Mouse (Mus musculus): ENCODE data around the gene Mog.
"Not testable (repeated sequence)": the region's sequence is repeated elsewhere in the genome, so short reads cannot be mapped to it uniquely, and the experiment has no call there.

The Mog gene

DNA sequence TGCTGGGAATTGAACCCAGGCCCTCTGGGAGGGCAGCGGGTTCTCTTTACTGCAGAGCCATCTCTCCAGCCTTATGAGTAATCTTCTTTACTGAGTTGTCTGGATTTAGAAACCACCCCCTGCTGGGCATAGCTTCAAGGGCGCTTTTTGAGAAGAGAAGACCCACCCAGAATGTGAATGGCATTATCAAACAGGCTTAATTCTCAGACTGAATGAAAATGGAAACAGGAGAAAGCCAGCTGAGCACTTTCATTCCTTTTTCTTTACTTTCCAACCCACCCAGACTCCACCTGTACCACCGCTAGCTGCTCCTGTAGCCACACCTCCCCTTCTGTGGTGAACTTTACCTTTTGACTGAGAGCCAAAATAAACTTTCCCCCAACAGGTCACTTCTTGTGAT, 27.8 kb downstream of the Mog start:
- DNase-seq (ENCODE audit: low read depth, low spot score): no peak

DNA sequence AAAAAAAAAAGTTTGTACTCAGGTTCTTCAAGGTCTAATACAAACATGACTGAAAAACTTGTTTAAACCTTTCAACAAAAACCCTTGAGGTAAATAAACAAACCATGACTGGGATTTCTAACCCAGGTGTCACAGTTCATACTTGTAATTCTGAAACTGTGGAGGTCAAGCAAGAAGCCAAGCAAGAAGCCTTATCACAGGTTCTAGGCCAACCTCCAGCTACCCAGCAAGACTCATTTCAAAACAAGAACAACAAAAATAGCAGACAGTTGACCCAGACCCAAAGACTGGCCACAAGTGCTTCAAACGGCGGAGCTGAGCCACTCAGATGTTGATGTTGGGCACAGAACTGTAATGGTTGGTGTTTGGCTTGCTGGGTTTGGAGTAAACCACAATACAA, 28.7 kb downstream of the Mog start:
- DNase-seq (ENCODE audit: low read depth, low spot score): no peak

DNA sequence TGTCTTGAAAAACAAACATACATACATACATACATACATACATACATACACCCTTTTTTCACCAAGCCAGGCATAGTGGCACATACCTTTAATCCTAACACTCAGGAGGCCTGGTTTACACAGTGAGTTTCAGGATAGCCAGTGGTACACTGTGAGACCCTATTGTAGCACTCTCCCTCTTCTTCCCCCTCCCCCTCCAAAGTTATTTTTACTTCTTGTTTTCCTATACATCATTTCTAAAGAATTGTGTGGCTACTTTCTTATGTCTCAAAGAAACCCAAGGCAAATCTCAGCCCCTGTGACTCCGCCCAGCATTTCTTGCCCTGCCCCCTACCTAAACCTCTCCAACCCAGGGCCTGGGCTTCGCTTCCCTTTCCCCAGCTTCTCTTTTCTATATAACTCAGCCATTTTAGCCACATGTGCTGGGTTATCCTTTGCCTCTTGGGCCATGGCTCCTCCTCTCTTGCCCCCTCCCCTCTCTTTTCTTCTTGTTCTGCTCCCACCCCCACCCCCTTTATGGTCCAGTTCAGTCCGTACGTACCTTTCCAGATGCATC, 29.4 kb downstream of the Mog start:
- DNase-seq (ENCODE audit: low read depth, low spot score): no peak

DNA sequence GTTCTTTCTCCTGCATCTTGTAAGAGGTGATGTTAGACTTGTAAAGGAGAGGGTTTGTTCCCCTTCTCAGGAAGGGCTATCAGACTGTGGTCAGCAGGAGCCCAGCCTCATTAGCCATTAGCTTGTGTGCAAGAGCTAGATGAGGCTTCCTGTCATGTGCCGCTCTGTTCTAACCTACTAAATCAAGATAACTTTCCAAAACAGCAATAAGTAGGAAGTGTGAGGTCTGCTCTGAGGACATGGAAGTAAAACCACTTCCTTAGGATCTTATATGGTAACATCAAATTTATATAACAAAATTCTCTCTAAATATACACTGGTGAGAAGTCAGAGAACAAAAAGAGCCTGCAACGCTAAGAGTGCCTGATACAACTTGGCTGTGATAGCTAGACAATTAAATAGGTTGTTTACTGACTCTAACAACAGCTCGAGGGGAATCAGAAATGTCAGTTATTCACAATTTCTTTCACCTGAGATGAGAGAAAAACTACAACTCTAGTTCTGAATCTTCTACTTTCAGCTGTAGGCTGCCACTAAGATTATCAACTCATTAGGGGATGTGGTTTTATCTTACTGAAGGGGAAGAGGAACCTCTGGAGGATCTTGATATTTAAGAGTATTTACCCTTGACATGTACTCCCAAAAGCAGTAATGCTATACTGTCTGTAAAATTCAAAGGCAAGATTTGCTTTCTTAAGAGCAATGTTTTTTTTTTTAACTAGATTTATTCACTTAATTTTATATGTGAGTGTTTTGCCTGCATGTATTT, 30.7 kb downstream of the Mog start:
- no peak for DNase-seq (ENCODE audit: low read depth, low spot score)

DNA sequence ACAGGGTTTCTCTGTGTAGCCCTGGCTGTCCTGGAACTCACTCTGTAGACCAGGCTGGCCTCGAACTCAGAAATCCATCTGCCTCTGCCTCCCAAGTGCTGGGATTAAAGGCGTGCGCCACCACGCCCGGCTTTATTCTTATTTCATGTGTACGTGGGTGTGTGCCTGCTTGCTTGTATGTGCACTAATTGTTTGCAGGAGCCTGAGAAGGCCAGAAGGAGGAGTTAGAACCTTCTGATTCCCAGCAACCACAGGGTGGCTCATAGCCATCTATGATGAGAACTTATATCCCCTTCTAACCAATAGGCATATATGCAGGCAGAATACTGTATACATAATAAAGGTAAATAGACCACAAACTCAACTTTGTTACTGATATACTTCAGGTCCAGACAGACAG, 32.6 kb downstream of the Mog start:
- not testable (repeated sequence) for DNase-seq (ENCODE audit: low read depth, low spot score)

DNA sequence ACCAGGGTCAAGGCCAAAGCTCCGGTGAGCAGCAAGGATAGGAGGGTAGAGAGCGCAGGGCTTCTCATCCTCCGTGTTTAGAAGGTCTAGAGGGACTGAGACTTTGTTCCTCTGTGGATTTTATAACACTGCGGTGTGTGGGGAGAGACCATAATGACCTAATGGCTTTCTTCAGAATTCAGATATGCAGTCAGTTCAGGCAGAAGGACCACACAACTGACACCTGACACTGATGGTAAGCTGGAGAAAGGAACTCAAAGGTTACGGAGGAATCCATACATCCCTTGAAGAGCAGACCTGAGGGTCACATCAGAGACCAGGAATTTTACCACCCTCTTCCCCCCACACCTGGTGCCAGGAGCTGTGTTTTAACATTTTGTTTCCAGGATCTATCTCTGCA, 33.8 kb downstream of the Mog start, which contains the start of gene H2-M5:
Gene H2-M5 (minus strand): TSS at position 101 of the 400 bp plus-strand sequence.
- DNase-seq (ENCODE audit: low read depth, low spot score): no peak

DNA sequence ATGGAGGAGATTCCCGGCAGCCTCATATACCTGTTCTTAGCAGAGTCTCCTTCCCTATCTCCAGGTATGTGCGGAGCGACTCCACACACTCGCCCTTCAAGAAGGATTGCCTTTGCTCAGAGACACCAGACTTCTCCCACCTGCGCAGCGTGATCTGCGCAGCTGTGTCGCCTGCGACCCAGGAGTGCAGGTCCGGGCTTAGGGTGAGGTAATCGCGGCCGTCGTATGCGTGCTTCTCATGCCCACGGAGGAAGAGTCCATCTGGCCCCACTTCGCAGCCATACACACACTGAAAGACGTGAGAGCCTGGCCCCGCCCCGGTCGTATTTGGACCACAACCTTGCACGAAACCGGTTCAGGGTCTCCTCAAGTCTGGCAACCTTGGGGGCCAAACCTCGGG, 34.7 kb downstream of the Mog start:
- no peak for DNase-seq (ENCODE audit: low read depth, low spot score)

DNA sequence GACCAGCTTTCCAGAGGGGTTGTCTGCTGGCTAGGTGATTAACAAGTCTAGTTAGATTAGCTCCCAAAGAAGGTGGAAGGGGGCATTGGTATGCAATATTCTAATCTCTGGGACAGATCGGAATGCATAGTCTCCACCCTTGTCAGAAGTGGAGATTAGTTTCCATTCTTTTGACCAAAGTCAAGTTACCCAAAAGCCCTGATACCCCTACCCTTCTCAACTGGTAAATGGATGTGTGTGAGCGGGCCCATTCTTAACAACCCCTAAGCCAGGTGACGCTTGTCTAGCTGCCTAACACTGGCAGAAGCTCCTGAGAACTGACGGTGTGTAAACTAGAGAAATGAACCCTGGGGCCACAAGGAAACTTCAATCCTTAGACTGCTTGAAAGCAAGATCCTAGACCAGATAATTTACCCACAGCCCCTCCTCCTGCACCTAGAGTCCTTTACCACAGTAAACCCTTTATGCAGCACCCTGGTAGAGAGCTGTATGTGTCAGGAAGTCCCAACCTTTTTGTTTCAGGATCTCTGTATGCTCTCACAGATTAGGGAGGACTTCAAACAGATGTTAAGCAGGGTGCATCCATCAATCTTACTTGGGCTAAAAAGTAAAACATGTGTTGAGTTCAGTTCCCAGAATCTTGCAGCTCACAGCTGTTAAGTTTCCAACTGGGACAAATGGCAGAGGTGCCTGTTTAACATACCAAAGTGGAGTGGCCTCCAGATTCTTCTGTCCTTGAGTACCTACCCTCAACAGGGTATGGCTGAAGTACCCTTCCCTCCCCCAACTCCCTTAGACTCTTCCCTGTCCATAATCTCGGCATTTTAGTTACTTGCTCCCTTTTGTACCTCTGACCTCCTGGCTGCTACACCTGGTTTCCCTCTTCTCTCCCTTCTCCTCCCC, 40.7 kb downstream of the Mog start:
- peak; percentile 11 for DNase-seq (ENCODE audit: low read depth, low spot score)

DNA sequence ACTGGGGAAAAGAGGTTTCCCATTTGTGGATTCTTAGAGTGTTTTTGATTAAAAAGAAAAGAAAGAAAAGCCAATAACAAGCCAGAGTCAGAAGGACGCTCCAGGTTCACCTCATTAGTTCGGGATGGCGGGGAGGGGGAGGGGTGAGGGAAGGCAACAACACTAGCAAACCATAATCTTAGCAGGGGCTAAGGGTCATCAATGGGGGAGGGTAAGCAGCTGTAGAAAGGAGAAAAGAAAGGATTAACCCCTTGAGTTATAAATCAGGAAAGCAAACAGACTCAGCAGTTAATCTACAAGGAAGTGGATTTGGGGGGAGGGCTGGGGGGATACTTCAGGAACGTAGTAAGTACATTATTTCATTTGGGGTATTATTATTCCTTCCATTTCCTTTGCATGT, 41.4 kb downstream of the Mog start:
- DNase-seq (ENCODE audit: low read depth, low spot score): peak; percentile 7

DNA sequence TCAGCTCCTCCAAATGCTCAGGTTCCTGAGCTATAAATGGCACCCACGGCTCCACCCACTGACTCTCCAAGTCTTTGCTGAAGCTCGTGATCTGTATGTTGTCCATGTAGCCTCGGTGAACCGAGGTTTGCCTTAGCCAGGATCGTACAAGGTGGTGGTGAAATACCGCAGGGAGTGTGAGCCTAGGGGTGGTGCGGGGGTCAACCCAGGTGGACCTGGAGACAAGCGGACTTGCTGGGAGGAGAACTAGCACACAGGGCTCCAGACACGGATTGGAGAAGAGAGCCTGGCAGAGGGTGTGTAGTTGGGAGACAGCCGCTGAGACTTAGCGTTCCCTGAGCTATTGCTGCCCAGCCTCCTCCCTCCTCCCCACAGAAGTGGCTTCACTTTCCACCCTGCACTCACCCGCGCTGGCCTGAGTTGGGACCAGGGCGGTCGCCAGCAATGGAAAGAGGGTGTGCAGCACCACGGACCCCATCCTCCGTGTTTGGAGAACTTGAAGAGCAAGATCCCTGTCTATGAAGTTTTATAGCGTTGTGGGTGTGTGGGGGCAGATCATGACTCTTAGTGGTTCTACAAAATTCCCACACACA, 41.9 kb downstream of the Mog start, which contains the start of gene 2410137M14Rik:
Gene 2410137M14Rik (minus strand): TSS at position 17 of the 593 bp plus-strand sequence.
- DNase-seq (ENCODE audit: low read depth, low spot score): no peak

DNA sequence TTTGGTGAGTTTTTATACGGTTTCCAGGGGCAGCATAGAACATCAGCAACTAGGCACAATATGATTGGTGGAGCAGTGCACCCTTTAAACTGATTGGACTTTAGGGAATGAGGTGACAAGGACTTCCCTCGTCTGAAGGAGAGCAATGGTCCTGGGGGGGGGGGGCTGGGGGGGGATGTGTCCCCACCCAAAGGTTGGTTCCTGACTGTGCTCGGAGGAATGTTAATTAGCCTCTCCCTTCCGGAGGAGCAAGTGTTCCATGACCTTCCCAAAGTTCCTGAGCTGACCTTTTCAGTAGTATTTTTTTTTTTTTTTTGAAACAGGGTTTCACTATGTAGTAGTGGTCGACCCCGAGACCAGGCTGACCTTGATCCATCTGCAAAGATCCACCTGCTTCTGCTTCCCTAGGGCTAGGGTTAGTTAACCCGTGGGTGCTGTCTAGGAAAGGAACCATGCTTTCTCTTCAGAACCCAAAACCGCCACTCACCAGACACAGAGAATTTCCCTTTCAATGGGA, 49.9 kb downstream of the Mog start:
- DNase-seq (ENCODE audit: low read depth, low spot score): no peak

DNA sequence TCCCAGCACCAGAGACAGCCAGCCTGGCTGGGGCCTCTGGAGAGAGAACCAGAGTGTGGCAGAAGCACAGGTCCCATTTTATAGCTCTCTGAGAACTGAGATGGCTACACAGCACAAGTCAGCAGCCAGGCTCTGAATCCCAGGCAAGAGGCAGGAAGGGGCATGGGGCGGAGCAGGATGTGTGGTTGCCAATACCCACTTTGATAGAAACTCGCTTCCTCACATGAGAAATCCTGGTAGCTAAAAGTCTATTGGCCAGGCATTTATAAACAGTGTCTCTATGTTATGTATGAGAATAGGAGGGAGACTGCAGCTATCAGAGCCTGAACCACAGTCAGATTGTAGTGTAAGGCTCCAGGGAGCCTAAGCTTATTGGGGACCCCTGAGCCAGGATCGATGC, 50.4 kb downstream of the Mog start:
- no peak for DNase-seq (ENCODE audit: low read depth, low spot score)

DNA sequence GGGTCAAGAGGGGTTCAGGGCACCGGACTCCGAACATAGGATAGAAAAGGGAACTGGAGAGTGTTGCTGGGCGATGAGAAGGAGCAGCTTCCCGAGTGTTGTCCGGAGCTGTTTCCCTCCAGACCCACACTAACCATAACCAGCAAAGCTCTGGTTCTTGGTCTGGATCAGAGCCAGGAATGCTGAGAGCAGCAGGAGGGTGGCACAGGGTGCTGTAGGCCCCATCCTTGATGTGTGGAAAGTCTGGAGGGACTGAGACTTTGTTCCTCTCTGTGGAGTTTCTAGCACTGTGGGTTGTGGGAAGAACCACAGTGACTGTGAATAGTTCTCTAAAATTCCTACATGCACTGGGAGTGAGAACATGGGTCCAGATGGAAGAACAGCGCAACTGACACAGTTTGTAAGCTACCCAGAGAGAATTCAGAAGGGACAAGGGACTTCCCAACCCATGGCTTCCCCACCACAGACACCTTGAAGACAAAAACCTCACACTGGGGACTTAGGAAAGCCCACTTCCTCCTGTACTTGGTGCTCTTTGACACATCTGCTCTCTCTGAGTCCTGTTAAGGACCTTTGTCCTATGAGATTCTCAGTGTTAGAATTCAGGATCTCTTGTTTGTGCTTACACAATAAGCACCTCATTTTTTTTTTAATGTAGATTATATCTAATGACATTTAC, 51.9 kb downstream of the Mog start:
- no peak for DNase-seq (ENCODE audit: low read depth, low spot score)

DNA sequence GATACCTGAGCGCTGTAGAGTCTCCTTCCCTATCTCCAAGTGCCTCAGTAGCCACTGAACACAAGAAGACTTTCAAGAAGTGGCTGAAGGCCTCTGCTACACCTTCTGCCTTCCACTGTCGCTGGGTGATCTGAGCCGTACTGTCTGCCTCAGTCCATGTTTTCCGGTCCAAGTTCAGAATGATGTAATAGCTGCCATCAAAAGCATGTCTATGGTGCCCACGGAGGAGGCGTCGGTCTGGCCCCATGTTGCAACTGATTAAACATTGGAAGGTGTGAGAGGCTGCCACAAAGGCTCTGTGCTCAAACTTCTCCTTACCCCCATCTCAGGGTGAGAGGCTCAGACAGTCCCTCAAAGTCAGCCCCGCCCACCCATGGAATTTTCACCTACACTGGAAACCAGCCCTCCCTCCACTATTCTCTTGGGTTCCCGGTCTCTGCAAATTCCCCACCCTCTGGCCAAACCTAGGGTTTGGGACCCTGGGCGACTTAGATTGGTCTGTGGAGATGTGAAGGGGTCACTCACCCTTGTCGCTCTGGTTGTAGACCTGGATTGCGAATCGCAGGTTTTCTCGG, 52.8 kb downstream of the Mog start:
- DNase-seq (ENCODE audit: low read depth, low spot score): no peak

DNA sequence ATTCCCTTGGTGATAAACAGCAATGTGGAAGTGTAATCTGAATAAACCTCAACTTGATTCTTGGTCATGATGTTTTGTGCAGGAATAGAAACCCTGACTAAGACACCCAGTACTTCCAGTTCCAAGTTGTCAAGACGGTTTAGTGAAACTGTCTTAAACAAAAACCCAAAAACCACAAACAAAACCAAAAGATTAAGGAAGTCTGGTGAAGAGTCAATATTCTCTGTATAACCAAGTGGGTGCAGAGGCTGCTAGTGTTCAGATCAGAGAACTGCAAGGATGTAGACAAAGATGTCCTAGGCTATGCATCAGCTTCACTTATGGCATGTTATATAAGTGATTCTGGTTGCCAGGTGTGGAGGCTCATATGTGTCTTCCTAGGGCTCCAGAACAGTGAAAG, 56.3 kb downstream of the Mog start:
- DNase-seq (ENCODE audit: low read depth, low spot score): no peak

DNA sequence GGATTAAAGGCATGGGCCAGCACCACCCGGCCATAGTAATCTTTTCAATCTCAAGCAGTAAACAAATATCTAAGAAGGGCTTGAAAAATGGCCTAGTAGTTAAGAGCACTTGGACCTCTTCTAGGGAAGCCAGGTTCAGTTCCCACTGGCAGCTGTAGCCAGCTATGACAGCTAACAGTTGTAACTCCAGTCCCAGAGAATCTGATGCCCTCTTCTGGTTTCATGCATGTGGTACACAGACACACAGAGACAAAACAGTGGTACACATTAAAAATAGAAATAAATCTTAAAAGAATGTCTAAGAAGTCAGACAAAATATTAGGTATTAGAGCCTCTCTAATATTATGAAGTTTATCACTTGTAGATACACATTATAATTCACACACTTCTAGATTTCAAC, 62.1 kb downstream of the Mog start:
- DNase-seq (ENCODE audit: low read depth, low spot score): no peak

Measured in forelimb bud, embryonic 11.5 days (tissue).